Mouse (Mus musculus) liver, adult 2 months (tissue): ENCODE data around the gene Ddx52. TPM values are rescaled to one million over a fixed set of nuclear protein-coding genes. Genes with fewer than 3 reads are reported as not detected.

Experiments used
- DNase-seq: peaks from one replicate; pipeline ENCODE4 v3.0.0-alpha.2; 2011; ENCODE audit warnings: low read depth, low spot score; ENCODE audit errors: extremely low read depth
- H3K27ac ChIP-seq: fragments of 200-500 bp; replicated peaks from 2 replicates; pipeline ENCODE4 v1.5.1; 2012; ENCODE audit warnings: low read depth, mild to moderate bottlenecking, control low read depth, inconsistent platforms, low read length; ENCODE audit not compliant: insufficient read depth
- H3K27me3 ChIP-seq: fragments of 200-500 bp; 2 replicates; pipeline ENCODE4 v1.6.1; 2012; ENCODE audit warnings: mild to moderate bottlenecking, moderate library complexity, low read length, inconsistent platforms; ENCODE audit not compliant: control insufficient read depth, insufficient read depth
- H3K36me3 ChIP-seq: fragments of 200-500 bp; 2 replicates; pipeline ENCODE4 v1.6.1; 2012; ENCODE audit warnings: low read length, inconsistent platforms; ENCODE audit not compliant: control insufficient read depth, insufficient read depth
- H3K4me1 ChIP-seq: fragments of 200-500 bp; 2 replicates; pipeline ENCODE4 v1.6.1; 2011; ENCODE audit warnings: low read length; ENCODE audit not compliant: control insufficient read depth, insufficient read depth
- H3K4me3 ChIP-seq: fragments of 200-500 bp; 2 replicates; pipeline ENCODE4 v1.5.1; 2011; ENCODE audit warnings: low read depth, mild to moderate bottlenecking, control low read depth, low read length, moderate library complexity; ENCODE audit not compliant: insufficient read depth
- H3K79me2 ChIP-seq: fragments of 200-500 bp; 2 replicates; pipeline ENCODE4 v1.6.1; 2012; ENCODE audit warnings: inconsistent platforms, mild to moderate bottlenecking, low read length, moderate library complexity; ENCODE audit not compliant: control insufficient read depth, insufficient read depth
- H3K9ac ChIP-seq: fragments of 200-500 bp; 2 replicates; pipeline ENCODE4 v1.6.1; 2012; ENCODE audit warnings: low read depth, mild to moderate bottlenecking, control low read depth, inconsistent platforms, low read length
- CTCF ChIP-seq: fragments of 200-500 bp; IDR thresholded peaks from 2 replicates; pipeline ENCODE4 v1.5.1; 2011; ENCODE audit warnings: low read depth, low read length, control low read depth
- POLR2A ChIP-seq: fragments of 200-500 bp; IDR thresholded peaks from 2 replicates; pipeline ENCODE4 v1.6.1; 2011; ENCODE audit warnings: low read length, control low read depth; ENCODE audit not compliant: insufficient read depth; ENCODE audit errors: extremely low read depth
- WGBS: fragments of 180-500 bp; shearing (Covaris S2); methylation state at CpG from one replicate; pipeline ENCODE4 v1.1.7; 2018; 5-methylcytosine and 5-hydroxymethylcytosine counted together
- polyA plus RNA-seq: library from polyadenylated mRNA; depleted of rRNA; stranded (reverse); fragments of >200 nt; gene quantifications from 2 replicates; pipeline ENCODE4 v1.2.3, GENCODE M21; 2012
- total RNA-seq: library from RNA; depleted of rRNA; stranded (reverse); fragments of >200 nt; gene quantifications from 2 replicates; pipeline ENCODE4 v1.2.3, GENCODE M21; 2014

Ddx52 gene
- total and polyA plus RNA-seq, 2 experiments, result 2.7 to 12.0 TPM

DNA sequence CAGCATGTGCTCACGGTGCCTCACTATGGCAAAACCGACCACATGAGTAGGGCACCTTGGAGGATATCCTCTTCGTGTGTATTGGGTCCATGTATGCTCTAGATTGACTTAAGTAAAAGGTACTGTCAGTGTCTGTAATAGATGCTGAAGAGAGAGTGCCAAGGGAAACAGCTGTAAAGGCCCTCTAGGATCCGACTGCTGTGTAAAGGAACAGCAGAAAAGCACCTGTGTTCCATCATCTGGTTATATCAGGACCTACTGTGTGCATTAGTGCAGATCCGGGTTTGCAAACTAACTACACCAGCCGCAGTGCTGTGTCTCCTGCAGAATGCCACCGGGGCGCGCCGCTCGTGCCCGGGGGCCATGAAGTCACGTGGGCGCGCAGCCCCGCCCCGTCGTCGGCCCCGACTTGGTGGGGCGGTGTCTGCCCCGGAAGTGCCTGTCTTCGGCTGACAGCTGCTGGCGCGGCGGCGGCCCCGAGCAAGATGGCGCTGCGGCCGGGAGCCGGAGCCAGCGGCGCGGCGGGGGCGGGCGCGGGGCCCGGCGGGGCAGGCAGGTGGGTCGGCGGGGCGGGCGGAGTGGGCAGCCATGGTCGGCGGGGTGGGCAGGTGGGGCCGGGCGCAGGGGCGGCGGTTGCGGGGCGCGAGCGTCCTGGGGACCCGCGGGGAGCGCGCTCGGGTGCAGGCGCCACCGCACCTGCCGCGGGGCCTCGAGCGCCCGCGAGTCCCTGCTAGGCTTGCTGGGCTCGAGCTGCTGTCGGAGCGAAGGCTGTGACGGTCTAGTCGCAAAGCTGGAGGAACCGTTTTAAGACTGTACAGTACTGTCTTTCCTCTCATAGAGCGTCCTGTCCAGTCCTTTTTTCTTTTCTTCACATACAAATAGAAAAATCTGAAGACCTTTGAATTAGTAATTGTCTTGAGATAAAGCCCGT lies 22.4 kb downstream of the Ddx52 start, which contains the start of gene Synrg:
Gene Synrg (plus strand): TSS at position 438 of the 931 bp plus-strand sequence.
- Histone ChIP-seq H3K27ac (peak within 1 kb of the TSS; percentile 2; the same call in 1 of the 2 replicates), H3K36me3 (peaks cover 29% of the 10 kb centered on the region), H3K4me1 (peaks cover 3% of the 10 kb centered on the region), H3K27me3 (no peaks in the 10 kb centered on the region), H3K79me2 (peaks cover 7% of the 10 kb centered on the region; the same call in 1 of the 2 replicates), H3K4me3 (peak within 1 kb of the TSS; percentile 63), H3K9ac (peak within 1 kb of the TSS; percentile 71)
- peak; percentile 60 for DNase-seq
- 2% methylated on average over 71 of the region's 76 CpGs for whole genome bisulfite sequencing
- no peak for TF ChIP-seq CTCF
- peak; percentile 56; the same call in 1 of the 2 replicates for TF ChIP-seq POLR2A

DNA sequence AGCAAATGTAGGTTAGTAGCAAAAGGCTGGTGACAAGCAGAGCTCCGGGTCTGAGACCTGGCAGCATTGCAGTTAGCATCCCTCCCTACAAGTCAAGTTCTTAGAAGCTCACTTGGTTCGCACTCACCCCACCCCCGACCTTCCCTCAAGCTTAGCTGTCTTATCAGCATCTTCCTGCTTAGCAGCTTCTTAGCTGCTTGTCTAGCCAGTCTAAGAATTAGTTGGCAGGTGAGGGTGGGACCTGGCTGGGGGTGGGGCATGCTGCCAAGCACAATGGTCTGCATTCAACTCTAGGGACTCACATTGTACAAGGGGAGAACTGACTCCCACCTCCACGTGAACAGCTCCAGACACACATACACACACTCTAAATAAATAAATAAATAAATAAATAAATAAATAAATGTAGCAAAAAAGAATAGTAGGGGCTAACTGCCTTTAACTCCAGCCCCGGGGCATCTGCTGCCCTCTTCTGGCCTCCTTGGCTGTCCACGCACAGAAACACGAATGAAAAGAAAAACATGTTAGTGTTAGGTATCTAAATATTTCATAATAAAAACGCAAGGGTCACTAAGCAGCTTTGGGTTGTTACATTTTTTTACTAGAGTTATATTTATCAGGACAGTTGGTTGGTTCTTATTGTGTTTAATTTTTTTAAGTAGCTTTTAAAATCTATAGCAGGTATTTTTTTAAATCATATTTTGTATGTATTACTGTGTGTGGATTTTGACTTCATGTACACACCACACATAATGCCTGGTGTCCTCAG lies 25.8 kb downstream of the Ddx52 start:
- H3K4me1 ChIP-seq, result peaks cover 3% of the 10 kb centered on the region
- WGBS, result 66% methylated on average over 8 of the region's 8 CpGs

DNA sequence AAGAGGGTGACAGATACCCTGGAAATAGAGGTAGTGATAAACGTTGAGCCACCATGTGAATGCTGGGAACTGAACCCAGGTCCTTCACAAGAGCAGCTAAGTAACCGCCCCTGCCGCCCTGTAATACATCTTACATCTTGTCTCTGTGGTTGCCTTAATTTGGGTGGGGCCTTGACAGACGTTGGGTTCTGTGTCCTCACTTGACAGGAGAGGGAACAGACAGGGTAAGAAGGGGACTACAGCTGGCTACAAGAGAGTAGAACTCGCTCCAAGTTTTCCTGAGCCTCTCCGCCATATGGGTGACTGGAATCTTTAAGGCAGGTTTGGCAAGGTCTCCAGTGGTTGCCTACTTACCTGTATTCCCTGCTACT lies 26.3 kb downstream of the Ddx52 start:
- Histone ChIP-seq H3K27ac (no peak overlapping the region), H3K36me3 (peaks cover 3% of the 10 kb centered on the region; the same call in 1 of the 2 replicates), H3K79me2 (peaks cover 7% of the 10 kb centered on the region; the same call in 1 of the 2 replicates), H3K4me1 (peaks cover 3% of the 10 kb centered on the region), H3K9ac (no peak overlapping the region), H3K4me3 (no peak overlapping the region), H3K27me3 (no peaks in the 10 kb centered on the region)
- WGBS, result 87% methylated on average over 6 of the region's 6 CpGs
- TF ChIP-seq CTCF (no peak), POLR2A (no peak)
- DNase-seq, result no peak

More for the DNA sequence above, 25.8 kb downstream of the Ddx52 start:
- TF ChIP-seq POLR2A, result no peak
- TF ChIP-seq CTCF, result peak; percentile 25; the same call in 1 of the 2 replicates
- Histone ChIP-seq H3K27ac (no peak overlapping the region), H3K36me3 (peaks cover 2% of the 10 kb centered on the region), H3K27me3 (no peaks in the 10 kb centered on the region), H3K79me2 (peaks cover 7% of the 10 kb centered on the region; the same call in 1 of the 2 replicates), H3K9ac (no peak overlapping the region), H3K4me3 (no peak overlapping the region)
- DNase-seq, result no peak

DNA sequence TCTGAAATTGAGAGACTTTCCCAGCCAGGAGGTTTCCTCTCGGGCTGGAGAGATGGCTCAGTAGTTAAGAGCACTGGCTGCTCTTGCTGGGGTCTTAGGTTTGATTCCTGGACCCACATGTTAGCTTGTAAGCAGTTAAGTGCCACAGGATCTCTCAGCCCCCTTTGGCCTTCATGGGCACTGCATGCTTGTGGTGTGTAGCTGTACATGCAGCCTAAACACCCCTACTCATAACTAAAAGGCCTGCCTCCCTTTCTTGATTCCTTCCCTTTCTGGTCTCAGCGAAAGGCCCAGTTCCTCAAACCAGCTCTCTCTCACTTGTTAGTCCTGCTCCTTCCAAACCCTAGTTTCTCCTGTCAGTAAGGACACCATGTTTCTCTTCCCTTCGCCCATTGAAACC lies 27.2 kb downstream of the Ddx52 start:
- 95% methylated on average over 3 of the region's 3 CpGs for WGBS
- TF ChIP-seq CTCF (no peak), POLR2A (no peak)
- DNase-seq, result no peak
- peaks cover 5% of the 10 kb centered on the region for H3K36me3 ChIP-seq
- no peaks in the 10 kb centered on the region for H3K27me3 ChIP-seq
- H3K79me2 ChIP-seq, result peaks cover 7% of the 10 kb centered on the region; the same call in 1 of the 2 replicates
- no peak overlapping the region for H3K9ac ChIP-seq
- H3K27ac ChIP-seq, result no peak overlapping the region
- no peak overlapping the region for H3K4me3 ChIP-seq
- peaks cover under 1% of the 10 kb centered on the region; the same call in 1 of the 2 replicates for H3K4me1 ChIP-seq

DNA sequence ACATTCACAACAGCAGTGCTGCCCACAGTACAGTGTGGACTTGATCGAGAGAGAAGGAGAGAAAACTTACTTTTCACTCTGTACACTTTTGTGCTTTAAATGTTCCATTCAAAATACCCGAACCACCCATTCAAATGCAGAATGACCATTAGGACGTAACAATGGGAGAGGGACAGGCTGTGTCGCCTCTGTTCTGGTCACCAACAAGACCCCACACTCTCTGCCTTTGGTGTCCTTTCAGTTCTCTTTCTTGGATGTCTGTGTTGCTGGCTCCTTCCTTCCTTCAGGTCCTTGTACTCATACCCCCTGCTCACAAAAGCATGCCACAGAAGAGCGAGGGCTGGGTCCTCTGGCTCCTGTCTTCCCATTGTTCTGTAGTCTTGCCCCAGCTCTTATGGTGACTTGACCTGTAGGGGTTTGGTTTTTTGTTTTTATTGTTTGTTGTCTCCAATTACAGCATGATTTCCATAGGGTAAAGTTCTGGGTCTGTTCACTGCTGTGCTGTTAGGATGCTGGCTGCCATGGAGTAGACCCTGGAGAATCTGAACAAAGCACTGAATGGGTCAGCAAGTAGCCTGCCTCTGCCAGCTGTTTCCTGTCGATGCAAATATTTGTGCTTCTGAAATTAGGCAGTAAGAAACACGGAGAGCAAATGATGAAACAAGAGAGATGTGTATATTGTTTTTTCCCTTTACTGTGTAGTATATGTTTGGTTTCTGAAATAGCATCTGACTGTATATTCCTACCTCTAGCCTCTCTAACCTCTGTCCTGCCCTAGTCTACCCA lies 32.9 kb downstream of the Ddx52 start:
- Histone ChIP-seq H3K27ac (no peak overlapping the region), H3K9ac (no peak overlapping the region), H3K36me3 (peaks cover 40% of the 10 kb centered on the region), H3K4me3 (no peak overlapping the region), H3K27me3 (no peaks in the 10 kb centered on the region), H3K4me1 (no peaks in the 10 kb centered on the region; the same call in 1 of the 2 replicates), H3K79me2 (no peaks in the 10 kb centered on the region; the same call in 1 of the 2 replicates)
- TF ChIP-seq CTCF (no peak), POLR2A (no peak)
- no peak for DNase-seq
- WGBS, result 72% methylated on average over 7 of the region's 7 CpGs
